ENCODE assay signal across 21 mouse cellular contexts in the genomic region with DNA sequence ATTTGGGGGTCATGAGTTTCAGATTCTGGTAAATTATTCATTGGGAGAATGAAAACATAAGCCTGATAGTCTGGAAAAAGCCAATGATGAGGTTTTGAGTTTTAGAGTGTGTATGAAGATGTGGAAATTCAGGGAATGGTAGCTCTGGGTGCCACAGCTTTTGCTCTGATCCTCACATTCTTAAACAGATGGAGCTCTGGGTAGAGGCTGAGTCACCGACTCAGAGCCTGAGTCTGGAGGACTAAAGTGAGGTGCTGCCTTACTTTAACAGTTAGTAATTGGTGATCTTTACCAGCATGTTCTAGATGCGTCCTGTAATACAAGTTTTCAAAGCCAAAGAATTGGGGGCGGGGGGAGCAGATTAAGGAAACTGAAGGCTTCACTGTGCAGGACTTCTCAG.
"Had no signal": no experiment of that assay in that cellular context is flagged by ENCODE, and none has a peak within 500 bp of the region (broad histone marks: within the 10 kb centered on the region; RNA-seq: fewer than 3 reads in every experiment).

No protein-coding gene starts in this region.

- ATAC-seq: forebrain, embryonic 13.5 days; forebrain, embryonic 14.5 days; forebrain, embryonic 15.5 days; forebrain, embryonic 16.5 days; forebrain, postnatal 0 days had no signal

- DNase-seq: cerebellum, adult 8-10 months; cerebellum, adult 9-10 months; cerebellum, adult 9-11 months; cerebellum, postnatal 10 days; cerebellum, postnatal 14 days; cerebellum, postnatal 25 days; cerebellum, postnatal 36 days; embryo, embryonic 11 days; forebrain, postnatal 0 days; gastrocnemius, adult 2 months; gastrocnemius, postnatal 10 days; gastrocnemius, postnatal 14 days; gastrocnemius, postnatal 25 days; gastrocnemius, postnatal 36 days; heart, adult 11 months; heart, adult 18-20 months; heart, adult 2 months had no signal
